Mouse (Mus musculus) layer of hippocampus, postnatal 36 days (tissue): Measurements from ENCODE around the gene Hhipl2. TPM values are rescaled to one million over a fixed set of nuclear protein-coding genes. Genes with fewer than 3 reads are reported as not detected.
"Not testable (repeated sequence)": the region's sequence is repeated elsewhere in the genome, so short reads cannot be mapped to it uniquely, and the experiment has no call there.

Experiments
- DNase-seq, 2 experiments: peaks; one replicate each; pipeline ENCODE4 v3.0.0; 2022
- total RNA-seq, 2 experiments: library from RNA; stranded (reverse); gene quantifications; 2 replicates each; pipeline ENCODE4 v1.2.3; 2021

Hhipl2 gene
- under 1 TPM; 0.15 to 0.20 TPM for total RNA-seq

GRCm38 (mm10) chr1:183417873-183418272, at the start of gene Hhipl2:
Gene Hhipl2 (plus strand): TSS chr1:183418215.
- DNase-seq, result no peak

- peak in 1 of 2 experiments; percentile 32 for DNase-seq
Measured at GRCm38 (mm10) chr1:183368601-183369400, 49.2 kb upstream of the Hhipl2 start.

DNA sequence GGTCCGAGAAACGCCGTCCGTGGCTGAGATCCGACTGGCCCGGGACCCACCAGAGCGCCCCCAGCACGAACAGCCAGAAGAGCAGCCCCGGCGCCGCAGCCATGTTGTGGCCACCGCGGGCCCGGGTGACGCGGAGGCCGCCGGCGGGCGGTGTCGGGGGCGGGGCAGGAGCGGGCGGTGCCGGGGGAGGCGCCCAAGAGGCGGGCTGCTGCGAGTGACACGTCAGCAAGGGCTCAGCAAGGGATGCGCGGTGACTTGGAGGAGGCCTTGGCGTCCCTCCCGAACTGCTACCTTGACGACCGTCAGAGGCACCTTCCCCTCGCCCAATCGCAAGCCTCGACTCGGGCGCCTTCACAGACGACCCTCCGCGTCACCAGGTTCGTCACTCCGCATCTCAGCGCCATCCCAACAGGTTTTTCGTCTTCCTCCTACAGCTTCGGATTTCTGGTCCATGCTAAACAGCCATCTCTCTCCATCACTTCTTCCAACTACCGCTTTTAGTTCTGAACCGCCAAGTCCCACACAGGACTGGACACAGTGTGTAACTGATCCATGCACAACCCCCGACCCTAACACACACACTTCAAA, 48.5 kb upstream of the Hhipl2 start, which contains the start of gene Mia3:
Gene Mia3 (minus strand): TSS at position 127 of the 588 bp plus-strand sequence.
- DNase-seq, result peak; percentile 96 to 98

GRCm38 (mm10) chr1:183374728-183375127, 43.3 kb upstream of the Hhipl2 start:
- no peak for DNase-seq

- no peak for DNase-seq
Measured at GRCm38 (mm10) chr1:183377045-183377444, 41.0 kb upstream of the Hhipl2 start.

DNA sequence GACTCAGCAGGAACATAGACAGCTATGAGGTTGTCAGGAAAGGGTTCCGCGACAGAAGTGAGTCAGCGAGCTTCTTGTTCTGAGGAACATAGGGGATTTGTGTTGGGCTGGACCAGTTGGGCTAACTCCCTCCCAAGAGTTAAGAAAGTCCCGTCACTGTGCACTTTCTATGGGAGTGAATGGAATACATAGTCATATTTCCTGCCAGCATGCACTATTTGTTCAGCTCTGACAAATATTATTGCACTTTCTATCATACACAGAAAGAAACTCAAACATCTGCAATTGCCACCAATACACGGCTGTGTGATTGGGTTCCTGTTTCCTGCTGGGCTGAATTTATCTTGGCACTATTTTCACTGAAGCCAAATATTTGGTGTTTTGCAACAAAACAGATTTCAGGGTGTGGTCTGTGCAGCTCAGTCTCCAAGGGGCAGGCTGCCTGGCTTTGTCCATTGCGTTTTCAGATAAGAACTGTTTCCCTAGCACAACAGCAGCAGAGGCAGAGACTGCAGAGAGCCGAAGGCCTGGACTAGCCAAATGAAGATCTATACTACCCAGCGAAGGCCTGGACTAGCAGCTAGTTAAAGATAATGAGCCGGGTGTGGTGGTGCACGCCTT, 39.6 kb upstream of the Hhipl2 start:
- DNase-seq, result no peak

DNA sequence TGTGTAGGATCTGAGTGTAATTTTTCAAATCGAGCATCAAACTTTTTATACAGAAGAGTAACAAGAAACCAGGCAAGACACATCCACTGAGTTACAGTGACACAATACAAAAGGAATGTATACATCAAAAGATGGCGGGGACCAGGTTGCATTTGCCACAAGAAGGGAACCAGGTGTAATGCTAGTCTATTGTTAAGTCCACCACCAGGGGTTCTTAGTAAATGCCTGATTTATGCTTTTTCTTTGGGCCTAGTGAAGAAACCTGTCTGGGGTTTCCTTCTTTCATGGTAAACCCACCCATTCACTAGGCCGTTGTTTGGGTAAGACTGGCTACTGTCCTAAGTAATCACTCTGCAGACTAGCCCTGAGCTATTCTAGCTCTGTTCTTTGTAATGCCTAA, 38.6 kb upstream of the Hhipl2 start:
- not testable (repeated sequence) for DNase-seq

DNA sequence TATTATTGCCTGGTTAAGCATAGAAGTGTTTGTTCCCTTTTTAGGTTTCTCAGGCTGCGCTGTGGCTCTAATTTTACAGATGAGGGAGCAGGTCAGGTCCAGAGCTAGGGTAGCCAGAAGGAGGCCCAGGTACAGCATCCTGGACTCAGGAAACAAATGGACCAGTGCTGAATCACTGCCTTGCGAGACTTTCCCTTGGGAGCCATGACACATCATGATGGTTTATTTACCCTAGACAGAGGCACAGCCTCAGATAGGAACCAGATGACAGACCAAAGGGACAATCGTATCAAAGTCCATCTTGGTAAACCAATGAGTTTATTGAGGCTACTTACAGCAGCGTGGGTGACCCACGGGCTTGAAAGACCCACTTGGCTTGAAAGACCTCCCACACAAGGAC, 36.2 kb upstream of the Hhipl2 start:
- no peak for DNase-seq

DNA sequence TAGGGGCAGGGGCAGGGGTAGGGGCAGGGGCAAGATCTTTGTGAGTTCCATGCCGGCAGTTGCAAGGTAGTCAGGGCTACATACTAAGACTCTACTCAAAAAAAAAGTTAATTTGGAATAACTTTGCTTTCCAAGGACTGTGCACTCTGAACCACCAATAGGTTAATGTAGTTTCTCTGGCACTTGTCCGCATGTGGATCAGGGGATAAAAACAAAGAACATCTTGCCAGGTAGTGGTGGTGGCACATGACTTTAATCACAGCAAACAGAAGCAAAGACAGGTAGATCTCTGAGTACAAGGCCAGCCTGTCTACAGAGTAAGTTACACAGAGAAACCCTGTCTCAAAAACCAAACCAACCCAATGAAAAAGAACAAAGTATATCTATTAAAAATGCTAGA, 35.4 kb upstream of the Hhipl2 start:
- no peak for DNase-seq

DNA sequence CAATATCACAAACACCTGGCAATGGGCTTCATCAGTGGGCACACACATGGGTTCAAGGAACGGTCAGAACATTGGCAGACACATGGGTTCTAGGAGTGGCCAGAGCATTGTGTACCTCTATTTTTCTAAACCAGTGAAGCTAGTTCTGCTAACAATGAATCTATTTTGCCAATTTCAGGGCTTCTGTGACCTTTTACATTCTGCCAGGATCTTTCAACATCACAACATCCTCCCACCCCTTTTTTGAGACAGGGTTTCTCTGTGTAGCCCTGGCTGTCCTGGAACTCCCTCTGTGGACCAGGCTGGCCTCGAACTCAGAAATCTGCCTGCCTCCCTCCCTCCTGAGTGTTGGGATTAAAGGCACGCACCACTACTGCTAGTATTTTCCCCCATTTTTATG, 30.6 kb upstream of the Hhipl2 start:
- not testable (repeated sequence) for DNase-seq

GRCm38 (mm10) chr1:183388426-183389406, 29.3 kb upstream of the Hhipl2 start, which contains the start of gene Taf1a:
Gene Taf1a (plus strand): TSS chr1:183388981.
- DNase-seq, result peak; percentile 89

DNA sequence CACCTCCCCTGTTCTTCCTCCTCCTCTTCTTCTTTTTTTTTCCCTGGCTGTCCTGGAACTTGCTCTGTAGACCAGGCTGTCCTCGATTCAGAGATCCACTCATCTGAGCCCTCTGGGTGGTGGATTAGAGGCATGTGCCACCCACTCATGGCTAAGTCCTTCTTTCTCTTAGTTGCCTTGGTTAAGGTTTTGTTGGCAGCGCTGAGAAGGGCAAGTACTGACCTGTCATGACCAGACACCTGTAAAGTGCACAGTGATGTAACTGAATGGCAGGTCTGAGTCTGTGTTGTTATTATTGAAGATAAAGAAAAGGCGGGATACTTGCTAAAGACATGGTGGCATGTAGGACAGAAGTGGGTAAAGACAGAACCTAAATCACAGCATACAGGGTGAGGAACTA, 14.6 kb upstream of the Hhipl2 start:
- no peak for DNase-seq

DNA sequence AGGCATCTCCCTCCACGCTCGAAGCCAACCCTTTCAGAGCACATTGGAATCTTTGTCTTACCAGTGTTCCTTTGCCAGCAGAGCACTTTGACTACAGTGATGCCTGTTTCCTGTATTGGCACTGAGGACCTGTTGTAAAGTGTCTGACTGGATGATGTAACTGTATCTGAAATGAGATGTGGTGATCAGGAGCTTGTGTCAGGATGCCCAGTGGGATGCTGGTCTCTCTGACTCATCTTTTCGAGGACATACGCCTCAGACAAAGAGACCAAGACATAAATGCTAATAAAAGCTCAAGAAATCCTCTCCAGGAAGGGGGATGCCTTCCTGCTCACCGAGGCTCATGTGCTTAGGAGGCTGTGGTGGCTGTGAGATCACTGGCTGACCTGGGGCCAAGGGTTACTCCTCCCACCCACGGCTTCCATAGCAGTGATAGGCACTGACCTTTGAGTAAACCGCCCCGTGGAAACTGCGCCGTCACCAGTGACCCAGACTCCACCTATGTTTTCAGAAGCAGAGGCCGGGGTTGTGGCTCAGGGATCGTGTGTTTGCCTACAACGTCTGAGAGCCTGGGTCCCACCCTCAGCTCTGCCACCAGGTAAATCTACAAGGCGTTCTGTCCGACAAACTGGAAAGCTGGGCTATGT, 3.8 kb upstream of the Hhipl2 start:
- no peak for DNase-seq

GRCm38 (mm10) chr1:183419741-183420140, 1.7 kb downstream of the Hhipl2 start:
- DNase-seq, result no peak

GRCm38 (mm10) chr1:183420296-183420695, 2.3 kb downstream of the Hhipl2 start:
- no peak for DNase-seq

GRCm38 (mm10) chr1:183424100-183424499, 6.1 kb downstream of the Hhipl2 start:
- DNase-seq, result no peak

- DNase-seq, result no peak
Measured at GRCm38 (mm10) chr1:183434918-183435317, 16.9 kb downstream of the Hhipl2 start.

DNA sequence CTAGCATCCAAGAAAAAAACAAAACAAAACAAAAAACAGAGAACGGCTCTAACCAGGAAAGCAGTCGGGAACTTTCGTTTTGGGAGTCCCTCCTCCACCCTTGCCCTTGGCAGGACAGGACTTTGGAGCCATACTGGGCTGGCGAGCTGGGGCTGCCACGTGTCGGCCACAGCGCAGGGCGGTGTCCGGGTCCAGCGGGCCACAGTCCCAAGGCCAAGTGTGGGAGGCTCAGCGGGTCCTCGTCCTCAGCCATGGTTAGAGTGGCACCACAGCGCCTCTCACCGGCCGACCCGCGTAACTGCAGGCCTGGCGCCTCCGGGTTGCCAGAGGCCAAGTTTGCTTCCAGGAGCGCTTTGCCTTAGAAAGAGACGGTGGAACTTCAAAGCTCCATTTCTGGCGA, 21.0 kb downstream of the Hhipl2 start:
- peak; percentile 66 to 74 for DNase-seq

DNA sequence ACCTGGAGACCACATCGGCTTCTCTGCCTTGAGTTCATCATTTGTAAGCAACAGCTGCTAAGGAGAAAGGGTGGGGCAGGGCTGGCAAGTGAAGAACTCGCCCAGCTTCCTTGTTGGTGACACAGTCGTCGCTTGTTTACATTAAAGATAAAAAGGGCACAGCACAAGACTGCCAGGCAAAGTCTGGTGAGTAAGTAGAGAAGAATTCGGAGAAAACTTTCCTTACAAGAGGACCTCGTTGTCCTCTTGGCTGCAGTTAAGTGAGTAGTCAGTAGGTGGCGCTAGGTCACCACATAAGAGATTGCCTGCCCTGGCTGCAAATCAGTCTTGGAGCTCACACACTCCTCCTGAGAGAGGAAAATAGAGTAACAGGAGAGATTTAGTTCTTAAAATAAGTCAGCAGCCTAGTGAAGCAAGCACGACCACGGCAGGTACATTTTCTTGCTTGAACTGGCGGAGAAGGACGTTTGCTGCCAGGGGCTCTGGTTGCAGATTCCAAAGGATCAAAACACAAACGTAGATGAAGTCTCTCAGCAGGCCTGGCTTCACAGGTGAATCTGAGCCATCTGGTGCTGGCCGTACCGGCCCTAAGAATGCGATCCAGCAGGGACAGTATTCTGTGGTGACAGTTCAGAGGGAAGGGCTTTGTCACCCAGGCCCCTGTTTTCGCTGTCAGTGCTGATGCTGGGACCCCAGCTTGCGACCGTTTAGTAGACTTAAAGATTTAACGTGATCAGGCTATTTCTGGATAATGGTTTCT, 24.2 kb downstream of the Hhipl2 start:
- peak; percentile 67 to 76 for DNase-seq

DNA sequence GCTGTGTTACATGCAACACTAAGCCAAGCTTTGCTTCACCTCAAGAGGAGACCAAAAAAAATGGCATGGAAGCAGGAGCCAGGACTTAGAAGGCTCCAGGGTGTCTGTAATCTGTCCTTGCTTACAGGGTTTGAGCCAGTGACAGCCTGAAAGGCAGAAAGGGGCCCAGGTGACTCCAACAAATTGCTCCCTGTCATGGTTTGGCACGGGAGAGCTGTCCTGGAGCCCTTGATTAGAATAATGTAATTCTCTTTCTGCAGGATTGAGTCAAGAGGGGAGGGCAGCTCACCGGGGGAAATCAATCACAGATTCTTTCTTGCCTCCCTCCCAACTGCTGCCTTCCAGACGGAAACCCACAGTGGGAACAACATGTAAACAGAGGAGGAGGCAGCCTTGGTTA, 35.1 kb downstream of the Hhipl2 start:
- no peak for DNase-seq
